Mouse (Mus musculus): ENCODE data around the gene Ikzf2. TPM values are rescaled to one million over a fixed set of nuclear protein-coding genes. Genes with fewer than 3 reads are reported as not detected.

The Ikzf2 gene
- polyA plus RNA-seq, 1 experiment = 1.5 TPM

DNA sequence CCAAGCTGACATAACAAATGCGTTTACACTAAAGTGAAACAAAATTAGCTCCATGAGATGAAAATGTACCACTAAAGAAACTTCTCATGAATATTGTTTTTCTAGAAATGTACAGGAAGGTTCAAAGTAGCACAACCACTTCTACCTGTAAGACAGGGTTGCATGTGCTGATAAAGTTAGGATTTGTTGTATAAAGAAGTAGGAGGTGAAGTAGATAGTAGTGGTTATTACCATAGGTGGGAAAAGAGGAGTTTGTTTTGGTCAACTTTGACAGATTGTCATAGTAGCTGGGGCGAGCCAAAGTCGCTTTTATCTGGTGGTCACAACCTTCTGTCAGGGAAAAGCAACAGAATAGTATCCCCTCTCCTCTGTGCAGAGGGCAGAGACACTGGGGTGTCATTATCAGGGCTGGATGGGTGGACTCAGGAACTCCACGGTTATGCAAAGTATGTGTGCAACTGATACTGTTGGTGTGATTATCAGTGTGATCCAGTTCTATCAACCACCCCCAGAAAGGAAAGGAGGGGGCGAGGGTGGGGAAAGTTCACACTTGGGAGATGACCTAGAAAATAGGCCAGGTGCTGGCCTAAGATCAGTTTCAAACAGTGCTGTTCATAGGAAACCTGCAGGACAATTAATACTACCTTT is 127.5 kb downstream of the Ikzf2 start:
- TF ChIP-seq CTCF (IDR thresholded peaks at IDR 0.05; ENCODE audit: extremely low read depth, insufficient read depth, low read length) = no peak
- no peak for TF ChIP-seq POLR2A (IDR thresholded peaks at IDR 0.05; ENCODE audit: extremely low read depth, insufficient read depth, low read length)
- Histone ChIP-seq H3K27ac (ENCODE audit: insufficient read depth, low read length) (no peak overlapping the region), H3K4me1 (ENCODE audit: control insufficient read depth, insufficient read depth, low read length) (no peaks in the 10 kb centered on the region), H3K4me3 (ENCODE audit: insufficient read depth, low read length) (no peak overlapping the region)

DNA sequence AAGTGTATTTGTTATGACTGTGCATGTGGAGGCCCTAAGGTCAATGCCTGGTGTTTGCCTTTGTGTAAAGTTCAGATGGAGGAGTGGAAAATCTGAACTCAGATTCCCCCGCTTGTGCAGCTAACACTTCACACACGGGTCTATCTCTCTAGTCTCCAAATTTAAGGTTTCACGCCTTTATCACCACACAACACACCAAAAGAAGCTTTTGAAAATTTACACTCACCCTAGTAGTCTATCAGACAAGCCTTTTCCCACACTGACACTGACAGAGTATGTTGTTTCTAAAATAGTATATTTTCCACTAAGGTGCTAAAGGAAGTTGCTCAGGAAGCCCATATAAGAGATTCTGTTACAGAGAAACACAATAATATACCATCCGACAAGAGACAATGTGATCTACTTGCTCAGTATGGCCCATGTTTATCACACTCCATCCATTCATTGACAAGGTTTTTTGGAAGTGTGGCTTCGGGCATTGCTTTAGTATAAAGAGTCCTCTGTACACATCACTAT is 131.4 kb downstream of the Ikzf2 start:
- no peaks in the 10 kb centered on the region for H3K4me1 ChIP-seq (ENCODE audit: control insufficient read depth, insufficient read depth, low read length)
- no peak overlapping the region for H3K4me3 ChIP-seq (ENCODE audit: insufficient read depth, low read length)
- no peak for TF ChIP-seq CTCF (IDR thresholded peaks at IDR 0.05; ENCODE audit: extremely low read depth, insufficient read depth, low read length)
- H3K27ac ChIP-seq (ENCODE audit: insufficient read depth, low read length) = no peak overlapping the region

DNA sequence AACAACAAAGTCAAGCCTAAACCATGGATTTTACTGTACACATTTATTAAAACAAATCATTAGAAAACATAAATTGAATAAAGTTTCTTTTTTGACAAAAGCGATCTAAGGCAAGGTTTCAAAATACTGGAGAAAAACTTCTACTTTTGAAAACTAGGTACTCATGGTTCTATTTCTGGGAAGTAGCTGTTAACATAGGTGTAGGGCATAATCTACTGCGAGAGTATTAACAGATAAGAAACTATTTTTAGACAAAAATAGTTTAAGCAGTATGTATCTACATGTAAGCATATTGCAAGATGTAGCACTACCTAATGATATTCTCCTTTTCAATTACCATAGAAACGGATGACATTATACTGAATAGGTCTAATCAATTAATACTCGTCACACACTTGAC is 137.1 kb downstream of the Ikzf2 start:
- Histone ChIP-seq H3K27ac (ENCODE audit: insufficient read depth, low read length) (no peak overlapping the region), H3K4me1 (ENCODE audit: control insufficient read depth, insufficient read depth, low read length) (no peaks in the 10 kb centered on the region), H3K4me3 (ENCODE audit: insufficient read depth, low read length) (no peak overlapping the region)
- TF ChIP-seq CTCF (IDR thresholded peaks at IDR 0.05; ENCODE audit: extremely low read depth, insufficient read depth, low read length) = no peak
- no peak for TF ChIP-seq POLR2A (IDR thresholded peaks at IDR 0.05; ENCODE audit: extremely low read depth, insufficient read depth, low read length)

DNA sequence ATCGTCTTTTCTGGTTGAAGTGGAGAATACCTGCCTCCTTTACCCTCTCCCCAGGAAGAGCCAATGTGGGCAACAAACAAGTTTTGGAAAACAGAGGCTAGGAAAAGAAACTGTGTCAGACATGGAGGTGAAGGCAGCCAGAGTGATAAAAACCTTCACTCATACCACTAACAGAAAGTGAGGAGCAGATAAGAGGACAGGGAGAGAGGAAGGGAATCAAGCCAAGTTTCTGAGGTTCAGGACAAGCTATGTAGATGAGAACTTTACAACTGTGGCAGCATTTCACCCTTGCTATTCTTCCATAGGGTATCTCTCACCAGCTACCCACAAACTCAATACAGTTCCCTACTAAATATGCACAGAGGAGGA is 141.2 kb downstream of the Ikzf2 start:
- TF ChIP-seq POLR2A (IDR thresholded peaks at IDR 0.05; ENCODE audit: extremely low read depth, insufficient read depth, low read length) (no peak), CTCF (IDR thresholded peaks at IDR 0.05; ENCODE audit: extremely low read depth, insufficient read depth, low read length) (no peak)
- Histone ChIP-seq H3K27ac (ENCODE audit: insufficient read depth, low read length) (no peak overlapping the region), H3K4me3 (ENCODE audit: insufficient read depth, low read length) (no peak overlapping the region), H3K4me1 (ENCODE audit: control insufficient read depth, insufficient read depth, low read length) (no peaks in the 10 kb centered on the region)

DNA sequence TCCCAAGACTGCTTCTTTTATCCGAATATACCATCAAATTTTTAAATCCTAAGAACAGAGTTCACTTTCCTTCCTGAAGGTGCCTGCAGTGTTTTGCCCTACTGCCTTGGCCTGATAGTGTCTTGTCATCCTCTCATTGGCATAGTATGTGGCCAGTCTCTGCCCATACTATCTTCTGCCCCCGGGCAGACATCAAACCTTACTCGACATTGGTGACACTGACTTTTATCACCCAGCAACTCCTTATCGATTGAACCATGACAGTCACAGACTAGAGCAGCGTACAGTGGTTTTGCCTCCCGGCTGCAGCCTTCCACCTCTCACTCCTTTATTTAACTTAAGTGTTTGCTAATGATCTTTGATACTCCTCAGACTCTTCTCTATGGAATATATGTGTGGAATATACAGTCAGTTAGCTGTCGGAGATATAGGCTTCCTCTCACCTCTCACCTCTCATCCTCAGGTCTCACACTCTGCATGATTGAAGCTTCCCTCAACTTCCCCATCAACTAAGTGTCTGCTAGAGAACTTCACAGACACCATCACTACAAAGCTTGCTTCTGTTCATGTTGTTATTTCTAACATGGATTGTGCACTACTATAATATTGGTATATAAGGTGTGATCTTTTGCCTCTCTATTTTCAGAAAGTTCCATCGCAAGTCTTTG is 141.7 kb downstream of the Ikzf2 start:
- H3K27ac ChIP-seq (ENCODE audit: insufficient read depth, low read length) = no peak overlapping the region
- H3K4me3 ChIP-seq (ENCODE audit: insufficient read depth, low read length) = no peak overlapping the region
- H3K4me1 ChIP-seq (ENCODE audit: control insufficient read depth, insufficient read depth, low read length) = no peaks in the 10 kb centered on the region
- no peak for TF ChIP-seq POLR2A (IDR thresholded peaks at IDR 0.05; ENCODE audit: extremely low read depth, insufficient read depth, low read length)
- no peak for TF ChIP-seq CTCF (IDR thresholded peaks at IDR 0.05; ENCODE audit: extremely low read depth, insufficient read depth, low read length)

DNA sequence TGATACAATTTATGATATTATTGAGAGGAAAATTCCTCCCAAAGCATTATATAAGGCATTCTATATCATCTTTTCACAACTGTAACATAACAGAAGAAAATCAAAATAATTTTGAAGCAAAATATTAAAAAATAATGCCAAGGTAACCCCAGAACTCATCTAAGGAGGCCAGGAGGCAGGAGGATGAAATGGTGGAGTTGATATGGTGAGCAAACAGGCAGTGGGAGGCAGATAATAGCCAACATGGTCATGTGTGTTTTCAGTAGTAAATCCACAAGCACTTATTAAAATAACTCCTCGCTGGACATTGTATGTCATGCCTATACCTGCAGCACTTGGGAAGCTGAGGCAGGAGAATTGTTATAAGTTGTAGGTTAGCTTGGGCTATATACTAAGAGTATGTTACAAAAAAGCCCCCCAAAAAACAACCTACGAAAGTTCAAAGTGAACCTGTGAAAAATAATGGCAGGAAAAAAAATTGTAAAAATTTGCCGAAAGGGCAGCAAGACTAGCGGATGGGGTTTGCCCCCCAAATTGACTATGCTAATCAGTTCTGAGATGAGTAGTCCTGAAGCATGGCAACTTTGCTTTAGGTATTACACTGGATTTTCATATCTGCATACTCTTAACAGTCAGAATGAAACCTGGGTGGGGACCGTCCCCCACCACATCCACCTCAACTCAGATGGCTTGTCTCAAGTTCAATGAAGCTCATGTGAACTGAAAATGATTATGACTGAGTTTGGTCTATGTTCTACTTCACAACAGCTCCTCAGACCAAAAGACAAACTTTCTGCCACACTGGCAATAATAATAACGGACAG is 143.1 kb downstream of the Ikzf2 start:
- Histone ChIP-seq H3K4me1 (ENCODE audit: control insufficient read depth, insufficient read depth, low read length) (no peaks in the 10 kb centered on the region), H3K4me3 (ENCODE audit: insufficient read depth, low read length) (no peak overlapping the region), H3K27ac (ENCODE audit: insufficient read depth, low read length) (no peak overlapping the region)
- TF ChIP-seq CTCF (IDR thresholded peaks at IDR 0.05; ENCODE audit: extremely low read depth, insufficient read depth, low read length) (no peak), POLR2A (IDR thresholded peaks at IDR 0.05; ENCODE audit: extremely low read depth, insufficient read depth, low read length) (no peak)

GRCm38 (mm10) chr1:69542546-69542945 is 144.5 kb downstream of the Ikzf2 start:
- TF ChIP-seq POLR2A (IDR thresholded peaks at IDR 0.05; ENCODE audit: extremely low read depth, insufficient read depth, low read length) = no peak
- no peak for TF ChIP-seq CTCF (IDR thresholded peaks at IDR 0.05; ENCODE audit: extremely low read depth, insufficient read depth, low read length)
- no peaks in the 10 kb centered on the region for H3K4me1 ChIP-seq (ENCODE audit: control insufficient read depth, insufficient read depth, low read length)
- H3K4me3 ChIP-seq (ENCODE audit: insufficient read depth, low read length) = no peak overlapping the region
- no peak overlapping the region for H3K27ac ChIP-seq (ENCODE audit: insufficient read depth, low read length)

GRCm38 (mm10) chr1:69538663-69539062 is 148.4 kb downstream of the Ikzf2 start:
- no peak for TF ChIP-seq POLR2A (IDR thresholded peaks at IDR 0.05; ENCODE audit: extremely low read depth, insufficient read depth, low read length)
- TF ChIP-seq CTCF (IDR thresholded peaks at IDR 0.05; ENCODE audit: extremely low read depth, insufficient read depth, low read length) = no peak
- Histone ChIP-seq H3K27ac (ENCODE audit: insufficient read depth, low read length) (no peak overlapping the region), H3K4me3 (ENCODE audit: insufficient read depth, low read length) (no peak overlapping the region), H3K4me1 (ENCODE audit: control insufficient read depth, insufficient read depth, low read length) (no peaks in the 10 kb centered on the region)

DNA sequence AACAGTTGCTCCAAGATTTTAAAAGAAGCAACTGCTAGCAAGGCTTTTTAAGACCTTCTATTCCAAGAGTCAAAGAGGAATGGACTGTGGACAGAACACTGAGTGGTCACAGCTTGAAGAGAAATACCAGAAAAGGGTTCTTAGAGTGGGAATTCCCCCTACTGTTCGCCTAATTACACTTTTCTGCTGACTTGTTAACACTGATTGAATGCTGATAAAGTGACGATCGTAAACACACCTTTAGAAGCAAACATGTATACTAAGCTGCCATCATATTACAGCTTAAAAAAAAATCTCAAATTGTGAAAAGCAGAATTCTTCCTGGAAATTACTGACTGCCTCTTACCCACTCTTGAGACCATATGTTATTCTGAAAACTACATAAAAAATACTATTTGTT is 149.4 kb downstream of the Ikzf2 start:
- Histone ChIP-seq H3K4me1 (ENCODE audit: control insufficient read depth, insufficient read depth, low read length) (no peaks in the 10 kb centered on the region), H3K27ac (ENCODE audit: insufficient read depth, low read length) (no peak overlapping the region), H3K4me3 (ENCODE audit: insufficient read depth, low read length) (no peak overlapping the region)
- no peak for TF ChIP-seq CTCF (IDR thresholded peaks at IDR 0.05; ENCODE audit: extremely low read depth, insufficient read depth, low read length)
- no peak for TF ChIP-seq POLR2A (IDR thresholded peaks at IDR 0.05; ENCODE audit: extremely low read depth, insufficient read depth, low read length)
